31 mouse cellular contexts compared by ENCODE assay signal in the genomic region with DNA sequence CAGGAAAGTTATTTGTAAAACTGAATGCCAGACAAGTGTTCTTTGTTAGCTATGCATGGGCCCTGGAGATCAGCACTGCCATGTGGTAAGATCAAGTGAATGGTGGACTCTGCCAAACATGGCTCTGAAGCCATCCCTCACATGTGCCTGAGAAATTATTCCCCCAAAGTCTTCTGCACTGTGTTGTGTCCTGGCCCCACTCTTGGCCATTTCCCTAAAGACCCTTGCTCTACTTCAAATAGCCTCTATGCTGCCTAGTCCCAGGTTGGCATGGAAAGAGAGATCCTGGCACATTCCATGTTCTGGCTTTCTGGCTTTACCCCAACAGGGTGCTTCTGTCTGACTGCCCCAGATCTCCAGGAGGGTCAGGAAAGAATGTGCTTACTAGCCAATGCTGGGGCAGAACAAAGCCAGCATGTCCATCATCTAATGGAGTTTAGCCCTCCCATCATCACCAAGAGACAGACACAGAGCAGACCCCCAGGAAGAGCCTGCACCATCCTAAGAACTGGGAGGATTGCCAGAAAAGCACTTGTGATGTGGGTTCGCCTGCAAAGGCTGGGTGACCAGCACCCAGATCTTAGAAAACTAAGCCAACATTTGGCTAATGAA.
DNase-seq lines count a peak whose midpoint lies in the region; ATAC-seq and TF ChIP-seq lines count a peak whose summit lies in the region.
"Had no signal": no experiment of that assay in that cellular context is flagged by ENCODE, and none has a peak within 500 bp of the region (broad histone marks: within the 10 kb centered on the region; RNA-seq: fewer than 3 reads in every experiment).

No protein-coding gene starts in this region.

- no peaks in the 10 kb centered on the region for H3K9me3 ChIP-seq in heart, embryonic 13.5 days
- H3K9me3 ChIP-seq in hindbrain, embryonic 14.5 days (ENCODE audit: control insufficient read depth, low read length): no peaks in the 10 kb centered on the region
- H3K9me3 ChIP-seq in hindbrain, embryonic 11.5 days (ENCODE audit: control insufficient read depth, low read length): no peaks in the 10 kb centered on the region
- H3K9me3 ChIP-seq in midbrain, postnatal 0 days (ENCODE audit: low read length): no peaks in the 10 kb centered on the region
- H3K9me3 ChIP-seq in midbrain, embryonic 16.5 days (replicated peaks; ENCODE audit: control insufficient read depth, low read length, poor library complexity, severe bottlenecking): no peaks in the 10 kb centered on the region
- H3K9me3 ChIP-seq: embryonic facial prominence, embryonic 13.5 days; forebrain, embryonic 12.5 days; intestine, embryonic 15.5 days; liver, embryonic 12.5 days; neural tube, embryonic 13.5 days had no signal

- peaks cover 5% of the 10 kb centered on the region; the same call in 1 of the 2 replicates for H3K27me3 ChIP-seq in heart, embryonic 13.5 days (replicated peaks)
- no peaks in the 10 kb centered on the region for H3K27me3 ChIP-seq in hindbrain, embryonic 14.5 days (ENCODE audit: control insufficient read depth, insufficient read depth, low read length)
- no peaks in the 10 kb centered on the region for H3K27me3 ChIP-seq in hindbrain, embryonic 11.5 days (ENCODE audit: control insufficient read depth, insufficient read depth, low read length)
- no peaks in the 10 kb centered on the region for H3K27me3 ChIP-seq in midbrain, postnatal 0 days (ENCODE audit: insufficient read depth, low read length)
- no peaks in the 10 kb centered on the region for H3K27me3 ChIP-seq in midbrain, embryonic 16.5 days (ENCODE audit: control insufficient read depth, insufficient read depth, low read depth, low read length)
- H3K27me3 ChIP-seq: CH12.LX; embryonic facial prominence, embryonic 13.5 days; forebrain, embryonic 12.5 days; intestine, embryonic 15.5 days; neural tube, embryonic 13.5 days had no signal

- H3K4me3 ChIP-seq in heart, embryonic 13.5 days: no peak overlapping the region
- H3K4me3 ChIP-seq in hindbrain, embryonic 14.5 days (replicated peaks; ENCODE audit: low read length): no peak overlapping the region
- no peak overlapping the region for H3K4me3 ChIP-seq in hindbrain, embryonic 11.5 days (ENCODE audit: low read depth, low read length)
- no peak overlapping the region for H3K4me3 ChIP-seq in midbrain, postnatal 0 days (ENCODE audit: low read depth, low read length)
- H3K4me3 ChIP-seq in midbrain, embryonic 16.5 days (ENCODE audit: low read depth, low read length): no peak overlapping the region
- H3K4me3 ChIP-seq: embryonic facial prominence, embryonic 13.5 days; forebrain, embryonic 12.5 days; intestine, embryonic 15.5 days; layer of hippocampus, adult 2 months; liver, embryonic 12.5 days; neural tube, embryonic 13.5 days had no signal

- H3K9ac ChIP-seq in heart, embryonic 13.5 days: no peak overlapping the region
- H3K9ac ChIP-seq in hindbrain, embryonic 14.5 days: no peak overlapping the region
- no peak overlapping the region for H3K9ac ChIP-seq in hindbrain, embryonic 11.5 days (ENCODE audit: low read depth, low read length)
- H3K9ac ChIP-seq in midbrain, postnatal 0 days (replicated peaks; ENCODE audit: low read length, poor library complexity, severe bottlenecking): no peak overlapping the region
- no peak overlapping the region for H3K9ac ChIP-seq in midbrain, embryonic 16.5 days (ENCODE audit: low read depth, low read length)
- H3K9ac ChIP-seq: embryonic facial prominence, embryonic 13.5 days; forebrain, embryonic 12.5 days; forebrain, postnatal 0 days; intestine, embryonic 15.5 days; liver, embryonic 12.5 days; liver, postnatal 0 days; neural tube, embryonic 13.5 days had no signal

- no peak; the same call in 1 of the 2 replicates for ATAC-seq in heart, embryonic 13.5 days (ENCODE audit: extremely low read depth, insufficient number of reproducible peaks, low FRiP score, low TSS enrichment)
- ATAC-seq in hindbrain, embryonic 14.5 days (ENCODE audit: low FRiP score): peak; percentile 64; the same call in 1 of the 2 replicates
- no peak for ATAC-seq in hindbrain, embryonic 11.5 days (ENCODE audit: low FRiP score)
- ATAC-seq in midbrain, postnatal 0 days (ENCODE audit: low FRiP score): no peak; the same call in 1 of the 2 replicates
- ATAC-seq in midbrain, embryonic 16.5 days: no peak
- ATAC-seq: forebrain, postnatal 0 days; intestine, embryonic 15.5 days; liver, embryonic 12.5 days; liver, postnatal 0 days had no signal

- 41% methylated on average over 1 of the region's 1 CpGs for WGBS in heart, embryonic 13.5 days
- 78% methylated on average over 1 of the region's 1 CpGs for WGBS in hindbrain, embryonic 14.5 days
- 80% methylated on average over 1 of the region's 1 CpGs for WGBS in hindbrain, embryonic 11.5 days
- 61% methylated on average over 1 of the region's 1 CpGs for WGBS in midbrain, postnatal 0 days
- 83% methylated on average over 1 of the region's 1 CpGs for WGBS in midbrain, embryonic 16.5 days

- DNase-seq in adrenal gland, postnatal 14 days: peak; percentile 4
- no peak for DNase-seq in adrenal gland, postnatal 10 days
- DNase-seq in heart, adult 9 months (ENCODE audit: low spot score in 2 of 2): no peak
- DNase-seq in hindbrain, embryonic 14.5 days (ENCODE audit: low spot score): no peak
- no peak for DNase-seq in hindbrain, embryonic 11.5 days (ENCODE audit: low spot score)
- peak; percentile 44 for DNase-seq in midbrain, postnatal 0 days (ENCODE audit: low spot score)
- DNase-seq: adrenal gland, adult 8-10 months; cerebellum, adult 11 months; embryo, embryonic 11 days; forebrain, postnatal 0 days; gastrocnemius, postnatal 10 days; kidney, adult 2 months; kidney, postnatal 36 days; layer of hippocampus, postnatal 36 days; left cerebral cortex, postnatal 4 days; liver, postnatal 0 days; lung, postnatal 36 days; right cerebral cortex, postnatal 4 days; thymus, adult 2 months; thymus, postnatal 36 days had no signal

- TF ChIP-seq CTCF in midbrain, postnatal 0 days (IDR thresholded peaks at IDR 0.05): no peak

- H3K4me2 ChIP-seq in heart, embryonic 13.5 days: no peak overlapping the region
- H3K4me2 ChIP-seq in hindbrain, embryonic 14.5 days (replicated peaks): no peak overlapping the region
- H3K4me2 ChIP-seq in hindbrain, embryonic 11.5 days (replicated peaks; ENCODE audit: low read depth, low read length): no peak overlapping the region
- no peak overlapping the region for H3K4me2 ChIP-seq in midbrain, postnatal 0 days (ENCODE audit: low read depth, low read length, poor library complexity, severe bottlenecking)
- H3K4me2 ChIP-seq in midbrain, embryonic 16.5 days (ENCODE audit: low read length): no peak overlapping the region
- H3K4me2 ChIP-seq: embryonic facial prominence, embryonic 13.5 days; forebrain, embryonic 12.5 days; heart, embryonic 11.5 days; intestine, embryonic 15.5 days; liver, embryonic 12.5 days; midbrain, embryonic 11.5 days; neural tube, embryonic 13.5 days had no signal

- H3K27ac ChIP-seq in heart, embryonic 13.5 days (replicated peaks): peak overlapping the region; percentile 79; the same call in 1 of the 2 replicates
- H3K27ac ChIP-seq in hindbrain, embryonic 14.5 days: no peak overlapping the region
- H3K27ac ChIP-seq in hindbrain, embryonic 11.5 days (ENCODE audit: low read depth, low read length): no peak overlapping the region
- no peak overlapping the region for H3K27ac ChIP-seq in midbrain, postnatal 0 days (ENCODE audit: low read depth, low read length)
- H3K27ac ChIP-seq in midbrain, embryonic 16.5 days (ENCODE audit: low read length): no peak overlapping the region
- H3K27ac ChIP-seq: embryonic facial prominence, embryonic 13.5 days; forebrain, embryonic 12.5 days; intestine, embryonic 15.5 days; layer of hippocampus, adult 2 months; liver, embryonic 12.5 days; neural tube, embryonic 13.5 days had no signal

- H3K4me1 ChIP-seq in heart, embryonic 13.5 days: peaks cover 26% of the 10 kb centered on the region
- H3K4me1 ChIP-seq in hindbrain, embryonic 14.5 days (replicated peaks; ENCODE audit: control insufficient read depth, insufficient read depth, low read length): no peaks in the 10 kb centered on the region
- H3K4me1 ChIP-seq in hindbrain, embryonic 11.5 days (replicated peaks; ENCODE audit: control insufficient read depth, insufficient read depth, low read length): no peaks in the 10 kb centered on the region
- no peaks in the 10 kb centered on the region for H3K4me1 ChIP-seq in midbrain, postnatal 0 days (ENCODE audit: insufficient read depth, low read length)
- no peaks in the 10 kb centered on the region for H3K4me1 ChIP-seq in midbrain, embryonic 16.5 days (ENCODE audit: control insufficient read depth, insufficient read depth, low read length)
- H3K4me1 ChIP-seq: forebrain, embryonic 12.5 days; intestine, embryonic 15.5 days; liver, embryonic 12.5 days; neural tube, embryonic 13.5 days had no signal

- no peaks in the 10 kb centered on the region for H3K36me3 ChIP-seq in heart, embryonic 13.5 days
- no peaks in the 10 kb centered on the region for H3K36me3 ChIP-seq in hindbrain, embryonic 14.5 days (replicated peaks; ENCODE audit: control insufficient read depth, insufficient read depth)
- no peaks in the 10 kb centered on the region for H3K36me3 ChIP-seq in hindbrain, embryonic 11.5 days (ENCODE audit: control insufficient read depth, insufficient read depth, low read length)
- H3K36me3 ChIP-seq in midbrain, postnatal 0 days (ENCODE audit: insufficient read depth, low read length): no peaks in the 10 kb centered on the region
- H3K36me3 ChIP-seq in midbrain, embryonic 16.5 days (ENCODE audit: control insufficient read depth, insufficient read depth, low read length): no peaks in the 10 kb centered on the region
- H3K36me3 ChIP-seq: embryonic facial prominence, embryonic 13.5 days; forebrain, embryonic 12.5 days; intestine, embryonic 15.5 days; liver, embryonic 12.5 days; neural tube, embryonic 13.5 days had no signal

Comparison
In these comparisons a context has a peak if more than half of its experiments do, and no peak if none do; other contexts are left out.
1. DNase-seq: peak in adrenal gland, postnatal 14 days (single experiment) and midbrain, postnatal 0 days (single experiment); none in adrenal gland, postnatal 10 days (single experiment), heart, adult 9 months (0 of 2), hindbrain, embryonic 14.5 days (single experiment) and hindbrain, embryonic 11.5 days (single experiment).